Mouse (Mus musculus) gonadal fat pad, adult 2 months (tissue): ENCODE measurements around the gene C1galt1c1. TPM values are rescaled to one million over a fixed set of nuclear protein-coding genes. Genes with fewer than 3 reads are reported as not detected.

Experiments
- DNase-seq: peaks from one replicate; pipeline ENCODE4 v3.0.0-alpha.2; 2012; ENCODE audit warnings: low read depth
- polyA plus RNA-seq: library from polyadenylated mRNA; depleted of rRNA; stranded (reverse); fragments of >200 nt; gene quantifications from 2 replicates; pipeline ENCODE4 v1.2.3, GENCODE M21; 2012; rRNA removed

The C1galt1c1 gene
- 13.6 and 15.0 TPM in 2 replicates for polyA plus RNA-seq

GRCm38 (mm10) chrX:38634801-38635637, at the start of gene C1galt1c1:
C1galt1c1 (minus strand) TSS chrX:38635087.
- DNase-seq = peak; percentile 26

DNA sequence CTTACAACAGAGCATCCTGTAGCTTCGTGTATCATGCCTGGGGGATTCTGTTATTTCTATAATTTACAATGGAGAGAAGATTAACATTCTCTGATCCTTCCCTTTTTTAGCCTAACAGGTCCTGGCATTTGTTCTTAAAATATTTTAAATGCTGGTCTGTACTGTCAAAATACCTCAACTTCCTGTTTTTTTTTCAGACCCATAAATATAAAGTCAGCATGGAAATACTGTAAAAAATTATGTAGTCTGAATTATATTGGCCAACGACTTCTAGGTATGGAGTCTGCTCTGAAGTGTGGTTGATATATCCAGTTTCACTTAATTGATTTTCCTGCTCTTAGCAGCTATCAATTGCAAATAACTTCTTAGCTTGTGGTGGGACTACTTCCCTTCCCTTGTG, 47.1 kb upstream of the C1galt1c1 start:
- DNase-seq = no peak

DNA sequence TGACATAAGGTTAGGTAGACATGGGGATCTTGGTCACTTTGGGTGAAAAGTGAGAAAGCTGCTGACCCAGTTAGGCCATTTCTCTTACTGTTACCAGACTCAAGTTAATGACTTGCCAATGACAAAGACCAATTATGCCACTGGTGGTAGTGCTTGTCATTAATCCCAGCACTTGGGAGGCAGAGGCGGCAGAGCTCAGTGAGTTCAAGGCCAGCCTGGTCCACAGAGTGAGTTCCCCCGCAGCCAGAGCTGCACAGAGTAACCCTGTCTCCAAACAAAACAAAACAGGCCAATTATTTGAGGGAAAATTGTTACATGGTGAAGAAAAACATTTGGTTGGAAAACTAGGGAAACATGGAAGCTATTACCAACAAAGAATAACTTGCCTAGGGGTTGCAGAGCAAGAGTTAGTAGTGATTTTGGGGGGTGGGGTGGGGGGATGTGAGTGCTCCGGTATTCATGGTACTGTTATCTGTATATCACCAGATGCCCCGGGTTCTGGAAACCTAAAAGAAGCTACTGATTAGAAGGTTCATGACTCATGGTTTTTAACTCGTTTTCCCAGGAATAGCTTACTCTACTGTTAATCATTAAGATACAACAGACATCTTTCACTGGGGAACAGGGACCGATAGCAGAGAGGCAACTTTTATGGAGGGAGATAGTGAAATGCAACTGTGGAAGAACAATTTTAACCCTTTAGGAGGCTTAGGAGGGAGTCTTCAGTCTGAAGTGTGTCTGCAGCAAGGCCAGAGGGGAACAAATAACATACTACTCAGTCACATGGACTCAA, 34.4 kb upstream of the C1galt1c1 start:
- no peak for DNase-seq

GRCm38 (mm10) chrX:38656206-38656883, 21.5 kb upstream of the C1galt1c1 start:
- no peak for DNase-seq

- DNase-seq = no peak
Observed at GRCm38 (mm10) chrX:38654681-38655080, 19.8 kb upstream of the C1galt1c1 start.

DNA sequence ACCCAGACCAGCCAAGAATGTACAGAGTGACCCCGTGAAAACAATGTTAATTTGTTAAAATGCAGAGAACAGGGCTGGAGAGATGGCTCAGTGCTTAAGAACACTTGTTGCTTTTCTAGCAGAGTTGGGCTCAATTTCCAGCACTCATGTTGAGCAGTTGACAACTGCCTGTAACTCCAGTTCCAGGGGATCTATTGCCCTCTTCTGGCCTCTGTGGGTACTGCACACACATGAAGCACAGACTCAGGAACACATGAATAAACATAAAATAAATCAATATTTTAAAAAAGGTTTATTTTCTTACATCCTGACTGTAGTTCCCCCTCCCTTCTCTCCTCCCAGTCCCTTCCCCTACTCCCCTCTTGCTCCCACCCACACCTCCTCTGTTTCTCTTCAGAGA, 18.3 kb upstream of the C1galt1c1 start:
- DNase-seq = no peak

DNA sequence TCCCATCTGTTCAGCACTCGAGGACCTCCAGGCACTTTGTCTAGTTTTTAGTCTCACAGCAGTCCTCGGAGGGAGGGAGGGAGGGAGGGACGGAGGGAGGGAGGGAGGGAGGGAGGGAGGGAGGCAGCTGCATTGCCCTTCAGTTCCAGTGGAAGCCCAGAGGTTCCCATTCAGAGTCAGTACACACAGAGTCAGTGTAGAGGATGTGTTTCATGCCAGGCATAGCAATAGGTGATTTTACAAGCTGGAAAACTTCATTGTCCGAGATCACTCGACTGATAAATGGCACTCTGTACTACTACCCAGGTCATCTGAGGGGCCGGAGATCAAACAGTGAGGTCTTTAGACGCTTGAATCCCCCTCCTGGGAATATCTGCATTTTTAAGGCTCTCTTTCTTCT, 16.3 kb upstream of the C1galt1c1 start:
- no peak for DNase-seq

GRCm38 (mm10) chrX:38650404-38651039, 15.6 kb upstream of the C1galt1c1 start:
- DNase-seq = no peak

GRCm38 (mm10) chrX:38642183-38642582, 7.3 kb upstream of the C1galt1c1 start:
- DNase-seq = no peak

DNA sequence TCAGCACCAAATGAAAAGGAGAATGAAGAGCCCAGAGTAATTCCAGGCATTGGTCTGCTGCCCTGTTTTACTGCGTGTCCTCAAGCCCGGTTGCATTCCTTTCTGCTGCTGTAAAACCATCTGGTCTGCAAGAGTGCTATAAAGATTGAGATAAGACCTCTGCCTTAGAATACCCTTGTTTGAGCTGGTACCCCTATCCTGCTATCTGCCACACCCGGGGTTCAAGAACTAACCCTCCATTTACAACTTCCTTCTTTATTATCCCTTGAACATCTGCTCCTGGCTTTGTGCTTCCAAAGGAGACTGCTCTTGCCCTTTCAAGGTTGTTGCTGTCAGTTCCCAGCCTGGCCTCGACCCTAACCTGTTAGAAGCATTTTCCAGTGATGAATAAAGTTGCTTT, 6.5 kb upstream of the C1galt1c1 start:
- DNase-seq = no peak

- no peak for DNase-seq
Observed at GRCm38 (mm10) chrX:38635638-38635931, 698 bp upstream of the C1galt1c1 start.

DNA sequence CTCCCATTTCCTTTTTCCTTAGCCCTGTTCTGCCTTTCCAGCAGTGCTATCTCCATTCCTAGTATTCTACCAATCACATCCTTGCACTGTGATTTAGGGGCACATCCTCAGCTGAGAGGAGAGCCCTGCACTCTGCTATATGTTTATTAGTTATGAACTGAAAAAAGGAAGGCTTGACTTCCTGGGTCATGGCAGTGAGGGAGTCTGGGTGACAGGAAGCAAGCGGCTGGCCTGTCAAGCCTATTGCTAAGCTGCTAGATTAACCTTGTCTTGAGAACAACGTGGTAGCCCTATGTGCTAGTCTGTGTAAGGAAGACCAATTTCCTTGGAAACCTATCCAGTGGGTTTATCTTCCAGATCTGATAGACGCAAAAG, 33.9 kb downstream of the C1galt1c1 start:
- no peak for DNase-seq

- DNase-seq = peak; percentile 42
Observed at GRCm38 (mm10) chrX:38600177-38600994, 34.5 kb downstream of the C1galt1c1 start, which contains the start of gene Mcts1. Mcts1 (plus strand) TSS chrX:38600578.

DNA sequence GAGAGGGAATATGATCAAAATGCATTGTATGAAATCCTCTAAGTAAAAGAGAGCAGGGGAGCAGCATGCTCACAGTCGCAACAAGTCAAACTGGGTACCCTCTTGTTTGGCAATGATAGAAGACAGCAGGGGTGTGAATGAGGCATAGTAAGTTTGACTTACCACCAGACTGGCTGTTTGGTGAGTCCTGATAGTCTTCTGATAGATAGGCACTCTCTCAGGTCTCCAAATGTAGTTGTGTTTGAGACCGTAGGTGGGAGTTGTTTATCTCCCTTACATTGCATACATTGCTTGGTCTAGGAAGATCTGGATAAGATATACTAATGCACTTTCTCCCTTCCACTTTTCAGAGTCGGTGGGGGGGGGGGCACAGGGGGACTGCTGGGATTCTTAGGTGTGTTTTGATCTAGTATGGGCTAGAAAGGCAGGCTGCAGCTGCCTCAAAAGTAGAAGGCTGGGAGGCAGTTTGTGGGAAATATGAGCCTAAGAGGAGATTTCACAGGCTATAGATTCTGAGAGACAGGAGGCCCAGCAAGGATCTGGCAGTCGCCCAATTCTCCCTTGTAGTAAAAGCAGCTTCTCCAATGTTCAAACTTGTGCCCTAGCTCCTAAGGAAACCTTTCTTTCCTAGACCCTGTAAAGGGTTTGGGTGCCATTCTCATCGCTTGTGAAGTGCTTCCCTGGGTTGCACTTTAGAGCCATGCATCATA, 41.6 kb downstream of the C1galt1c1 start:
- no peak for DNase-seq

- no peak for DNase-seq
Observed at GRCm38 (mm10) chrX:38591749-38592148, 43.1 kb downstream of the C1galt1c1 start.

GRCm38 (mm10) chrX:38589827-38590226, 45.1 kb downstream of the C1galt1c1 start:
- DNase-seq = no peak

- no peak for DNase-seq
Observed at GRCm38 (mm10) chrX:38583261-38583660, 51.6 kb downstream of the C1galt1c1 start.

- DNase-seq = no peak
Observed at GRCm38 (mm10) chrX:38581140-38581539, 53.7 kb downstream of the C1galt1c1 start.
